Mouse (Mus musculus): ENCODE data around the gene Hoxd3. TPM values are rescaled to one million over a fixed set of nuclear protein-coding genes. Genes with fewer than 3 reads are reported as not detected.

The Hoxd3 gene
- total and polyA plus RNA-seq, 2 experiments: not detected

GRCm38 (mm10) chr2:74694066-74694465 lies 17.7 kb upstream of the Hoxd3 start:
- no peak for DNase-seq (ENCODE audit: extremely low read depth, low read depth, low spot score)
- 0 out of 2 replicates have a peak, but pooled peaks cover 1% of the 10 kb centered on the region for H3K4me1 ChIP-seq (ENCODE audit: control insufficient read depth, insufficient read depth, low read length)
- no peaks in the 10 kb centered on the region for H3K79me2 ChIP-seq (ENCODE audit: control insufficient read depth, insufficient read depth, low read length)
- H3K27ac ChIP-seq (replicated peaks; ENCODE audit: insufficient read depth, low read depth, low read length): no peak overlapping the region
- no peak overlapping the region for H3K9ac ChIP-seq (ENCODE audit: low read depth, low read length)
- TF ChIP-seq CTCF (IDR thresholded peaks at IDR 0.05; ENCODE audit: low read depth, low read length) (peak; percentile 32; the same call in 1 of the 2 replicates), POLR2A (IDR thresholded peaks at IDR 0.05; ENCODE audit: extremely low read depth, insufficient read depth, low read length) (no peak)
- 6% methylated on average over 16 of the region's 16 CpGs for WGBS
- H3K4me3 ChIP-seq (ENCODE audit: insufficient read depth, low read depth, low read length): no peak overlapping the region
- H3K36me3 ChIP-seq (ENCODE audit: control insufficient read depth, insufficient read depth, low read length): no peaks in the 10 kb centered on the region
- peaks cover 50% of the 10 kb centered on the region for H3K27me3 ChIP-seq (ENCODE audit: control insufficient read depth, insufficient read depth, low read length)

- no peak overlapping the region for H3K9ac ChIP-seq (ENCODE audit: low read depth, low read length)
- H3K36me3 ChIP-seq (ENCODE audit: control insufficient read depth, insufficient read depth, low read length): no peaks in the 10 kb centered on the region
- no peaks in the 10 kb centered on the region for H3K79me2 ChIP-seq (ENCODE audit: control insufficient read depth, insufficient read depth, low read length)
- H3K4me1 ChIP-seq (ENCODE audit: control insufficient read depth, insufficient read depth, low read length): 0 out of 2 replicates have a peak, but pooled peaks cover 1% of the 10 kb centered on the region
- peaks cover 55% of the 10 kb centered on the region for H3K27me3 ChIP-seq (ENCODE audit: control insufficient read depth, insufficient read depth, low read length)
- 10% methylated on average over 1 of the region's 1 CpGs for WGBS
- TF ChIP-seq CTCF (IDR thresholded peaks at IDR 0.05; ENCODE audit: low read depth, low read length) (no peak), POLR2A (IDR thresholded peaks at IDR 0.05; ENCODE audit: extremely low read depth, insufficient read depth, low read length) (no peak)
- H3K27ac ChIP-seq (replicated peaks; ENCODE audit: insufficient read depth, low read depth, low read length): no peak overlapping the region
- DNase-seq (ENCODE audit: extremely low read depth, low read depth, low spot score): no peak
- H3K4me3 ChIP-seq (ENCODE audit: insufficient read depth, low read depth, low read length): no peak overlapping the region
Measured at GRCm38 (mm10) chr2:74695383-74695782, 16.3 kb upstream of the Hoxd3 start.

- DNase-seq (ENCODE audit: extremely low read depth, low read depth, low spot score): no peak
- H3K36me3 ChIP-seq (ENCODE audit: control insufficient read depth, insufficient read depth, low read length): no peaks in the 10 kb centered on the region
- H3K79me2 ChIP-seq (ENCODE audit: control insufficient read depth, insufficient read depth, low read length): no peaks in the 10 kb centered on the region
- H3K9ac ChIP-seq (ENCODE audit: low read depth, low read length): no peak overlapping the region
- H3K4me3 ChIP-seq (ENCODE audit: insufficient read depth, low read depth, low read length): no peak overlapping the region
- 0 out of 2 replicates have a peak, but pooled peaks cover 1% of the 10 kb centered on the region for H3K4me1 ChIP-seq (ENCODE audit: control insufficient read depth, insufficient read depth, low read length)
- TF ChIP-seq POLR2A (IDR thresholded peaks at IDR 0.05; ENCODE audit: extremely low read depth, insufficient read depth, low read length) (no peak), CTCF (IDR thresholded peaks at IDR 0.05; ENCODE audit: low read depth, low read length) (no peak)
- 7% methylated on average over 7 of the region's 7 CpGs for WGBS
- no peak overlapping the region for H3K27ac ChIP-seq (replicated peaks; ENCODE audit: insufficient read depth, low read depth, low read length)
- H3K27me3 ChIP-seq (ENCODE audit: control insufficient read depth, insufficient read depth, low read length): peaks cover 59% of the 10 kb centered on the region
Measured at GRCm38 (mm10) chr2:74695813-74696430, 15.8 kb upstream of the Hoxd3 start.

- no peak overlapping the region for H3K4me3 ChIP-seq (ENCODE audit: insufficient read depth, low read depth, low read length)
- no peak for DNase-seq (ENCODE audit: extremely low read depth, low read depth, low spot score)
- H3K27ac ChIP-seq (replicated peaks; ENCODE audit: insufficient read depth, low read depth, low read length): no peak overlapping the region
- no peaks in the 10 kb centered on the region for H3K79me2 ChIP-seq (ENCODE audit: control insufficient read depth, insufficient read depth, low read length)
- WGBS: 8% methylated on average over 34 of the region's 34 CpGs
- 0 out of 2 replicates have a peak, but pooled peaks cover 1% of the 10 kb centered on the region for H3K4me1 ChIP-seq (ENCODE audit: control insufficient read depth, insufficient read depth, low read length)
- TF ChIP-seq CTCF (IDR thresholded peaks at IDR 0.05; ENCODE audit: low read depth, low read length) (no peak), POLR2A (IDR thresholded peaks at IDR 0.05; ENCODE audit: extremely low read depth, insufficient read depth, low read length) (no peak)
- H3K36me3 ChIP-seq (ENCODE audit: control insufficient read depth, insufficient read depth, low read length): no peaks in the 10 kb centered on the region
- no peak overlapping the region for H3K9ac ChIP-seq (ENCODE audit: low read depth, low read length)
- H3K27me3 ChIP-seq (ENCODE audit: control insufficient read depth, insufficient read depth, low read length): peaks cover 52% of the 10 kb centered on the region
Measured at GRCm38 (mm10) chr2:74696442-74697335, 15.0 kb upstream of the Hoxd3 start.

- no peak for DNase-seq (ENCODE audit: extremely low read depth, low read depth, low spot score)
- Histone ChIP-seq H3K4me3 (ENCODE audit: insufficient read depth, low read depth, low read length) (peak within 1 kb of the TSS; percentile 34; the same call in 1 of the 2 replicates), H3K4me1 (ENCODE audit: control insufficient read depth, insufficient read depth, low read length) (0 out of 2 replicates have a peak, but pooled peaks cover 1% of the 10 kb centered on the region), H3K79me2 (ENCODE audit: control insufficient read depth, insufficient read depth, low read length) (no peaks in the 10 kb centered on the region), H3K27ac (replicated peaks; ENCODE audit: insufficient read depth, low read depth, low read length) (no peak within 1 kb of the TSS), H3K36me3 (ENCODE audit: control insufficient read depth, insufficient read depth, low read length) (no peaks in the 10 kb centered on the region), H3K9ac (ENCODE audit: low read depth, low read length) (no peak within 1 kb of the TSS), H3K27me3 (ENCODE audit: control insufficient read depth, insufficient read depth, low read length) (peaks cover 43% of the 10 kb centered on the region)
- TF ChIP-seq POLR2A (IDR thresholded peaks at IDR 0.05; ENCODE audit: extremely low read depth, insufficient read depth, low read length) (no peak), CTCF (IDR thresholded peaks at IDR 0.05; ENCODE audit: low read depth, low read length) (peak; percentile 20; the same call in 1 of the 2 replicates)
- 2% methylated on average over 41 of the region's 43 CpGs for WGBS
Measured at GRCm38 (mm10) chr2:74697567-74698121, 14.1 kb upstream of the Hoxd3 start, which contains the start of gene Hoxd9. Gene Hoxd9, plus strand, starts transcription at chr2:74697727.
